Mouse (Mus musculus): ENCODE data around the gene Rlf. TPM values are rescaled to one million over a fixed set of nuclear protein-coding genes. Genes with fewer than 3 reads are reported as not detected.

Rlf gene
- polyA plus RNA-seq (2014; fragmentation: Nextera tagmentation; extraction: Ambion mirVana): 24.0 and 25.5 TPM in 2 replicates

- Histone ChIP-seq H3K9me3 (ENCODE audit: control insufficient read depth, low read length) (no peaks in the 10 kb centered on the region), H3K27ac (peak within 1 kb of the TSS; percentile 95), H3K9ac (peak within 1 kb of the TSS; percentile 94), H3K4me1 (replicated peaks; ENCODE audit: control insufficient read depth, insufficient read depth, low read length) (peaks cover 18% of the 10 kb centered on the region), H3K36me3 (replicated peaks; ENCODE audit: control insufficient read depth, insufficient read depth) (no peaks in the 10 kb centered on the region), H3K4me2 (replicated peaks) (peak within 1 kb of the TSS; percentile 86), H3K4me3 (replicated peaks; ENCODE audit: low read length) (peak within 1 kb of the TSS; percentile 85), H3K27me3 (ENCODE audit: control insufficient read depth, insufficient read depth, low read length) (peaks cover 8% of the 10 kb centered on the region; the same call in 1 of the 2 replicates)
- peak; percentile 95 for ATAC-seq (ENCODE audit: low FRiP score)
- peak; percentile 100 for DNase-seq (ENCODE audit: low spot score)
- WGBS: under 1% methylated on average over 43 of the region's 48 CpGs
These were observed at the start of gene Rlf for GRCm38 (mm10) chr4:121214793-121215304. Gene Rlf, minus strand, starts transcription at chr4:121215084.

GRCm38 (mm10) chr4:121241612-121242000, 26.7 kb upstream of the Rlf start:
- ATAC-seq (ENCODE audit: low FRiP score): no peak
- no peak overlapping the region for H3K27ac ChIP-seq
- no peak overlapping the region for H3K4me3 ChIP-seq (replicated peaks; ENCODE audit: low read length)
- H3K9ac ChIP-seq: no peak overlapping the region
- no peaks in the 10 kb centered on the region for H3K4me1 ChIP-seq (replicated peaks; ENCODE audit: control insufficient read depth, insufficient read depth, low read length)
- no peaks in the 10 kb centered on the region for H3K36me3 ChIP-seq (replicated peaks; ENCODE audit: control insufficient read depth, insufficient read depth)
- no peaks in the 10 kb centered on the region for H3K27me3 ChIP-seq (ENCODE audit: control insufficient read depth, insufficient read depth, low read length)
- DNase-seq (ENCODE audit: low spot score): no peak
- 93% methylated on average over 1 of the region's 1 CpGs for WGBS
- H3K9me3 ChIP-seq (ENCODE audit: control insufficient read depth, low read length): no peaks in the 10 kb centered on the region
- no peak overlapping the region for H3K4me2 ChIP-seq (replicated peaks)

DNA sequence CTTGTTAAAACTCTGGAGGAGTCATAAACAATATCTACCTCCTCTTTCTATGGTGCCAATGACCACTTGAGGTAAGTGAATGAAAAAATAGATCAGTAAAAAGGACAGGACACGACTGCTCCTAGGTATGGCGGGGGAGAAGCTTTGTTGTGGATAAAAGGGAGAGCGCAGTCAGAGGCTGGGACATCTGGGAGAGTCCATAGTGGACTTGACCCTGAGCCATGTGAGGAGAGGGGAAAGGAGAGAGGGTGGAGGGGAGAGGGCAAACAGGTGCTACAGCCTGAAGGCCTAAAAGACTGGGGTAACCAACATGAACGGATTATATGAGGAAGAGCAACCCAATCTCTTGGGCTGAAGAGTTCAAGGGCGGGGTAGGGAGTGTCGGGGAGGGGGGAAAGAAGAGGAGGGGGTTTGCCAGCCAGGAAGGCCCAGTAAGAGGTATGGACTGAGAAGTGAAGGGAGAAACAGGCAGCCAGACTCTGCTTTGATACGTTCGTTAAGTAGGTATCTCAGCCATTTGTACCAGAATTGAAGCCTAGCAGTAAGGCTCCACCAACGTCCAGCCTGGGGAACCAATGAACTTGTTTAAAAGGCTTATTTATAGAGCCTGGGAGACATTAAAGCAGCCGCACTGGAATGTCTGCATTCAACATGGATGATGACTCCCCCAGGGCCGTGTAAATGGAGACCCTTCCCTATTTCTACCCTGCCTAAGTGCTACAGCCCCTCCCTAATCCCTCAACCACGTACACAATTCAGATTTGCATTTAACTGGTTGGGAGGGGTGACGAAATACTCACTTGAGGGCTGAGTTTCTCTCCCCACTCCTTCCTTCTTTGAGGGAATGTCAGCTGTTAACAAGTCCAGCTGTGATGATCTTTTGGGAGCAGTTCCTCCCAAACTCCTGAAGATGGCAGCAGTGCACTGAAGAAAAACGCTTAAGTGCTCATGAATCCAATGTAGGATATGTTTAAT, 26.0 kb upstream of the Rlf start:
- Histone ChIP-seq H3K9ac (no peak overlapping the region), H3K36me3 (replicated peaks; ENCODE audit: control insufficient read depth, insufficient read depth) (no peaks in the 10 kb centered on the region), H3K9me3 (ENCODE audit: control insufficient read depth, low read length) (no peaks in the 10 kb centered on the region), H3K4me1 (replicated peaks; ENCODE audit: control insufficient read depth, insufficient read depth, low read length) (no peaks in the 10 kb centered on the region), H3K27ac (no peak overlapping the region), H3K27me3 (ENCODE audit: control insufficient read depth, insufficient read depth, low read length) (no peaks in the 10 kb centered on the region), H3K4me3 (replicated peaks; ENCODE audit: low read length) (no peak overlapping the region), H3K4me2 (replicated peaks) (no peak overlapping the region)
- 51% methylated on average over 14 of the region's 14 CpGs for WGBS
- DNase-seq (ENCODE audit: low spot score) (peak; percentile 81), ATAC-seq (ENCODE audit: low FRiP score) (peak; percentile 34; the same call in 1 of the 2 replicates)

DNA sequence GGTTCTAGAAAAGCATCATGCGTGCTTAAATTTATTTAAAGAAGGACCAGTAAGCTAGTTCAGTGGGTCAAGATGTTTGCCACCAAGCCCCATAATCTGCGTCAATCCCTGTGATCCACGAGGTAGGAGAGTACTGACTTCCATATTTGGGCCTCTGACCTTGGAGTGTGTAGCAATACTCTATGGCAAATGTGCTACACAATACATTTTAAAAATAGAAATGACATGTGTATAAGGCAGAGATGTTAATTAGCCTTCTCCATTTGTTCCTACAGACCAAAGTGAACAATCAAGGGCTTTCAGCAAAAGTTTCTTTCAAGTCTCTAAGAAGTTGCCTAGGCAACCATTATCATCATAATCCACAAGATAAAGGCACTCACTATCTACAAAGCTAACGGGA, 25.0 kb upstream of the Rlf start:
- no peak for ATAC-seq (ENCODE audit: low FRiP score)
- Histone ChIP-seq H3K4me3 (replicated peaks; ENCODE audit: low read length) (no peak overlapping the region), H3K4me1 (replicated peaks; ENCODE audit: control insufficient read depth, insufficient read depth, low read length) (no peaks in the 10 kb centered on the region), H3K36me3 (replicated peaks; ENCODE audit: control insufficient read depth, insufficient read depth) (no peaks in the 10 kb centered on the region), H3K9ac (no peak overlapping the region), H3K9me3 (ENCODE audit: control insufficient read depth, low read length) (no peaks in the 10 kb centered on the region), H3K4me2 (replicated peaks) (no peak overlapping the region), H3K27ac (no peak overlapping the region), H3K27me3 (ENCODE audit: control insufficient read depth, insufficient read depth, low read length) (no peaks in the 10 kb centered on the region)
- no peak for DNase-seq (ENCODE audit: low spot score)
- WGBS: 42% methylated on average over 4 of the region's 4 CpGs

- peak overlapping the region; percentile 58; the same call in 1 of the 2 replicates for H3K9ac ChIP-seq
- peaks cover 11% of the 10 kb centered on the region; the same call in 1 of the 2 replicates for H3K4me1 ChIP-seq (replicated peaks; ENCODE audit: control insufficient read depth, insufficient read depth, low read length)
- H3K27ac ChIP-seq: no peak overlapping the region
- H3K4me2 ChIP-seq (replicated peaks): peak overlapping the region; percentile 52
- no peaks in the 10 kb centered on the region for H3K9me3 ChIP-seq (ENCODE audit: control insufficient read depth, low read length)
- DNase-seq (ENCODE audit: low spot score) (peak; percentile 75), ATAC-seq (ENCODE audit: low FRiP score) (peak; percentile 51; the same call in 1 of the 2 replicates)
- H3K36me3 ChIP-seq (replicated peaks; ENCODE audit: control insufficient read depth, insufficient read depth): no peaks in the 10 kb centered on the region
- WGBS: 5% methylated on average over 5 of the region's 5 CpGs
- no peaks in the 10 kb centered on the region for H3K27me3 ChIP-seq (ENCODE audit: control insufficient read depth, insufficient read depth, low read length)
- peak overlapping the region; percentile 27; the same call in 1 of the 2 replicates for H3K4me3 ChIP-seq (replicated peaks; ENCODE audit: low read length)
These were observed 17.0 kb upstream of the Rlf start for GRCm38 (mm10) chr4:121231772-121232414.

DNA sequence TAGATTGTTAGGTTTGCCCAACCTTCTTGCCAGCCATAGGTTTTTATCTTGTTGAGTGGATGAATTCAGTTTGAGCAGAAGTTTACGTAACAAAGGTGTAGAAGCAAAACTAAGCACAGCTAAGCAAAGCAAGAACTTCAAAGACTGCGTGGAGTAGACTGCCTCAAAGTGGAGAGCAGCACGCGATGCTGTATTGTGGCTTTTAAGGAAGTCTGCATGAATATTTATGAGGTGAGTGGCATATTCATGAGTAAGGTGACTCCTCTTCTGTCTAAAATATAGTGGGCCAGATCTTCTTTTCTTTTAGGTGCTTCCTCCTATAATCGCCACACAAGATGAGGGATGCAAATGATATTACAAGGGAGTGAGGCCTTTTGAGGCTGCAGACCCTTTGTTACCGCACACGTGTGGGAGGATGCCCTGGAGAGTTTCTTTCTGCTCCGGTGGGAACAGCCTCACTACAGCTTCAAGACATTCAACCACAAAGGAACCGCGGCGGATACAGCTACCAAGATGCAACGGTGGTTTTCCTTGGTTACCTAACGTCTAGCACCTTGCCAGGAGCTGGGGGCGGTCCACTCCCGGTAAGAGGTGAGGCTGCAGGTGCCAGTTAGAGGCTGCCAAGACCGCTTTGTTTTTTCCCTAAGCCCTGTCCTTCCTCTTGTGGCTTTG, 16.2 kb upstream of the Rlf start:
- Histone ChIP-seq H3K4me2 (replicated peaks) (peak overlapping the region; percentile 52), H3K27me3 (ENCODE audit: control insufficient read depth, insufficient read depth, low read length) (no peaks in the 10 kb centered on the region), H3K4me3 (replicated peaks; ENCODE audit: low read length) (peak overlapping the region; percentile 27), H3K9ac (peak overlapping the region; percentile 58), H3K36me3 (replicated peaks; ENCODE audit: control insufficient read depth, insufficient read depth) (no peaks in the 10 kb centered on the region), H3K9me3 (ENCODE audit: control insufficient read depth, low read length) (no peaks in the 10 kb centered on the region), H3K27ac (peak overlapping the region; percentile 26; the same call in 1 of the 2 replicates), H3K4me1 (replicated peaks; ENCODE audit: control insufficient read depth, insufficient read depth, low read length) (peaks cover 11% of the 10 kb centered on the region; the same call in 1 of the 2 replicates)
- ATAC-seq (ENCODE audit: low FRiP score) (peak; percentile 71), DNase-seq (ENCODE audit: low spot score) (peak; percentile 33)
- WGBS: 3% methylated on average over 16 of the region's 16 CpGs

DNA sequence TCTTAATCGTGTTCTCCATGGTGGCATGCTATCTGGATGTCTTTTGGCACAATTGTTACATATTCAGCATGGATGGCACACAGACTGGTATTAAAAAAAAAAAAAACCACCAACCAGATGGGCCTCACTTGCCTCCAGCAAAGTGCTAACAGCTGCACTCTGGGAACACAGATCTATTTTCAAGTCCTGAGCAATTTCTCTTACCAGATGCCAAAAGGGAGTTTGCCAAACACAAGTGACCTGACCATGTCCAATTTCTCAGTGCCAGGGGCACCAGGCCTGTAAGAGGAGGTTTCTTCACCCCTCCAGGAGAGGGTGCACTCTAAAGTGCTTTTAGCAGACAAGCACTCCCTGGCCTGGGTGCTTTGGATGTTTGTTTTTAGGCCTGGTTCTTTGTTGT, 12.2 kb upstream of the Rlf start:
- ATAC-seq (ENCODE audit: low FRiP score) (no peak), DNase-seq (ENCODE audit: low spot score) (no peak)
- Histone ChIP-seq H3K4me3 (replicated peaks; ENCODE audit: low read length) (no peak overlapping the region), H3K27me3 (ENCODE audit: control insufficient read depth, insufficient read depth, low read length) (no peaks in the 10 kb centered on the region), H3K4me1 (replicated peaks; ENCODE audit: control insufficient read depth, insufficient read depth, low read length) (peaks cover 11% of the 10 kb centered on the region; the same call in 1 of the 2 replicates), H3K4me2 (replicated peaks) (no peak overlapping the region), H3K9ac (no peak overlapping the region), H3K9me3 (ENCODE audit: control insufficient read depth, low read length) (no peaks in the 10 kb centered on the region), H3K27ac (no peak overlapping the region), H3K36me3 (replicated peaks; ENCODE audit: control insufficient read depth, insufficient read depth) (no peaks in the 10 kb centered on the region)
- WGBS: 74% methylated on average over 1 of the region's 1 CpGs

DNA sequence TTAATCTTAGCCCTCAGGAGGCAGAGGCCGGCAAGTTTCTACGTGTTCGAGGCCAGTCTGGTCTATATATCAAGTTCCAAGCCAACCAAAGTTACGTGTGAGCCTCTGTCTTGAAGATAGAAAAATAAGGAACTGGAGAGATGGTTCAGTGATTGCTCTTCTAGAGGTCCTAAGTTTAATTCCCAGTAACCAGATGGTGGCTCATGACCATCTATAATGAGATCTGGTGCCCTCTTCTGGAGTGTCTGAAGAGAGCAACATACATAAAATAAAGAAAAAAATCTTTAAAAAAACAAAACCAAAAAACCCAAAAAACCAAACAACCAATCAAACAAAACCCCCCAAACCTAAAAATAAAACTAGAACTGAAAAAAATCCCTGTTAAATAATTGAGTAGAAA, 10.3 kb upstream of the Rlf start:
- H3K4me1 ChIP-seq (replicated peaks; ENCODE audit: control insufficient read depth, insufficient read depth, low read length): no peaks in the 10 kb centered on the region
- DNase-seq (ENCODE audit: low spot score): no peak
- H3K9me3 ChIP-seq (ENCODE audit: control insufficient read depth, low read length): no peaks in the 10 kb centered on the region
- no peaks in the 10 kb centered on the region for H3K36me3 ChIP-seq (replicated peaks; ENCODE audit: control insufficient read depth, insufficient read depth)
- no peak overlapping the region for H3K27ac ChIP-seq
- no peak overlapping the region for H3K4me2 ChIP-seq (replicated peaks)
- WGBS: 88% methylated on average over 4 of the region's 4 CpGs
- H3K27me3 ChIP-seq (ENCODE audit: control insufficient read depth, insufficient read depth, low read length): no peaks in the 10 kb centered on the region
- no peak for ATAC-seq (ENCODE audit: low FRiP score)
- H3K4me3 ChIP-seq (replicated peaks; ENCODE audit: low read length): no peak overlapping the region
- no peak overlapping the region for H3K9ac ChIP-seq

All from hindbrain, embryonic 14.5 days (tissue).